Mouse (Mus musculus): ENCODE results near the gene Mettl25.

DNA sequence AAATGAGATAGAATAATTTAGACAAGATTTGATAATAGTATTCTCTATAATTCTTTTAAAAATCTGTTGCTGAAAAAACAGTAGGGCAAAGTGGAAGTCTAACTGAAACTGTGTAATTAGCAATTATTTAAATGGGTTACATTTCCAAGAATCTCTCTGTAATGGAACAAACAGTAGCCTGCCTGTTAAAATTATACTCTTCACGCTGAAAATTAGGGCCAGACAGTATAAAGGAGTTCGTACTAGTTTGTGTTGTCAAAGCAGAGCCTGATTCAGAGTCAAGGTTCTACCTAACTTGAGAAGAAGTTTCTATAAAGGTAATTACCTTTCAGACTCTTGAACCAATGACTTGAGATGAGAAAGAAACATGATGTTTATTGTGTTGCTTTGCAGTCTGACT lies 113.4 kb downstream of the Mettl25 start:
- TF ChIP-seq ZMIZ1 (IDR thresholded peaks at IDR 0.05; ENCODE audit: low read depth, low read length) (no peak), CTCF (conservative IDR thresholded peaks at IDR 0.05 in 1 of 2, IDR thresholded peaks at IDR 0.05 in 1 of 2; ENCODE audit: low read depth in 2 of 2, low read length in 2 of 2) (no peak), HCFC1 (IDR thresholded peaks at IDR 0.05; ENCODE audit: low read depth, low read length) (no peak), SIN3A (IDR thresholded peaks at IDR 0.05; ENCODE audit: low read length) (no peak), RAD21 (IDR thresholded peaks at IDR 0.05; ENCODE audit: low read depth, low read length) (no peak), CHD2 (IDR thresholded peaks at IDR 0.05; ENCODE audit: low read length) (no peak)
